ENCODE assay signal across 17 mouse cellular contexts in genomic region chr1:78586986-78587385, GRCm38 (mm10).
"Had no signal": no experiment of that assay in that cellular context is flagged by ENCODE, and none has a peak within 500 bp of the region (broad histone marks: within the 10 kb centered on the region; RNA-seq: fewer than 3 reads in every experiment).

No protein-coding gene starts in this region.

- H3K9ac ChIP-seq: liver, embryonic 13.5 days; lung, embryonic 14.5 days; midbrain, embryonic 12.5 days; midbrain, embryonic 15.5 days had no signal

- H3K27me3 ChIP-seq: liver, embryonic 13.5 days; midbrain, embryonic 12.5 days; midbrain, embryonic 15.5 days had no signal

- H3K9me3 ChIP-seq: liver, embryonic 13.5 days; midbrain, embryonic 12.5 days; midbrain, embryonic 15.5 days had no signal

- ATAC-seq: intestine, postnatal 0 days; midbrain, embryonic 15.5 days had no signal

- H3K4me1 ChIP-seq: liver, embryonic 13.5 days; midbrain, embryonic 12.5 days; midbrain, embryonic 15.5 days had no signal

- H3K4me2 ChIP-seq: liver, embryonic 13.5 days; lung, embryonic 14.5 days; midbrain, embryonic 12.5 days; midbrain, embryonic 15.5 days had no signal

- DNase-seq: kidney, adult 2 months; kidney, postnatal 25 days; layer of hippocampus, adult 9-11 months; layer of hippocampus, postnatal 36 days; liver, embryonic 13.5 days; lung, embryonic 14.5 days; lung, postnatal 10 days; lung, postnatal 4 days; thymus, adult 2 months; thymus, postnatal 25 days had no signal

- H3K27ac ChIP-seq: kidney, postnatal 0 days; layer of hippocampus, adult 2 months; left cerebral cortex, adult 2 months; liver, embryonic 13.5 days; midbrain, embryonic 12.5 days; midbrain, embryonic 15.5 days; stomach, postnatal 0 days had no signal

- H3K36me3 ChIP-seq: liver, embryonic 13.5 days; midbrain, embryonic 12.5 days; midbrain, embryonic 15.5 days had no signal

- H3K4me3 ChIP-seq: layer of hippocampus, adult 2 months; left cerebral cortex, adult 2 months; liver, embryonic 13.5 days; midbrain, embryonic 12.5 days; midbrain, embryonic 15.5 days had no signal
